Mouse (Mus musculus) brain, embryonic 14.5 days (tissue): ENCODE data around the gene Eif3m. TPM values are rescaled to one million over a fixed set of nuclear protein-coding genes. Genes with fewer than 3 reads are reported as not detected.
"Not testable (repeated sequence)": the region's sequence is repeated elsewhere in the genome, so short reads cannot be mapped to it uniquely, and the experiment has no call there.

ENCODE experiments used
- DNase-seq: peaks from one replicate; pipeline ENCODE4 v3.0.0-alpha.2; 2011; ENCODE audit warnings: low read depth
- CTCF ChIP-seq: fragments of 200-500 bp; IDR thresholded peaks from 2 replicates; pipeline ENCODE4 v1.5.1; 2012; ENCODE audit warnings: inconsistent platforms, mild to moderate bottlenecking, moderate library complexity, borderline replicate concordance; ENCODE audit not compliant: insufficient read depth, insufficient read length; ENCODE audit errors: extremely low read depth
- POLR2A ChIP-seq: fragments of 200-500 bp; IDR thresholded peaks from 2 replicates; pipeline ENCODE4 v1.6.1; 2012; ENCODE audit warnings: mild to moderate bottlenecking, inconsistent platforms, borderline replicate concordance; ENCODE audit not compliant: poor library complexity, insufficient read depth, insufficient read length, severe bottlenecking; ENCODE audit errors: extremely low read depth
- polyA plus RNA-seq: library from polyadenylated mRNA; depleted of rRNA; stranded (reverse); fragments of >200 nt; gene quantifications from 2 replicates; pipeline ENCODE4 v1.2.3, GENCODE M21; 2012

Eif3m gene
- polyA plus RNA-seq, 1 experiment = 115 TPM

DNA sequence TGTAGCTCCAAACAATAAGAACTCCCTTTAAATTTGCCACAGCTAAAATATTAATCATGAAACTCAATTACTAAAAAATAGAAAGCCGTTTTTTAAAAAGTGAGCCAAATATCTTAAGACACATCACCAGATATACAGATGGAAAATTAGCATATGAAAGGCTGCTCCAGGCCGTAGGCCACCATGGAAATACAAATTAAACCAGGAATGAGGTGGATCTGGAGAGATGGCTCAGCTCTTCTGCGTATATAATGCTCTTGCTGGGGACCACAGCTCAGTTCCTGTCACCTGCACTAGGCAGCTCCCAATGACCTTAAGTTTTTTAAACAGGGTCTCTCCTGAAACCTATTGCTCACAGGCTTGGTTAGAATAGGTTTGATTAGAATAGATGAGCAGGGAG is 17.2 kb upstream of the Eif3m start:
- TF ChIP-seq POLR2A (no peak), CTCF (no peak)
- DNase-seq = peak; percentile 56

GRCm38 (mm10) chr2:105030505-105030904 is 13.6 kb upstream of the Eif3m start:
- no peak for TF ChIP-seq POLR2A
- TF ChIP-seq CTCF = no peak

GRCm38 (mm10) chr2:105028806-105029205 is 11.9 kb upstream of the Eif3m start:
- DNase-seq = no peak
- no peak for TF ChIP-seq POLR2A
- no peak for TF ChIP-seq CTCF

More at GRCm38 (mm10) chr2:105030505-105030904, 13.6 kb upstream of the Eif3m start:
- no peak for DNase-seq

DNA sequence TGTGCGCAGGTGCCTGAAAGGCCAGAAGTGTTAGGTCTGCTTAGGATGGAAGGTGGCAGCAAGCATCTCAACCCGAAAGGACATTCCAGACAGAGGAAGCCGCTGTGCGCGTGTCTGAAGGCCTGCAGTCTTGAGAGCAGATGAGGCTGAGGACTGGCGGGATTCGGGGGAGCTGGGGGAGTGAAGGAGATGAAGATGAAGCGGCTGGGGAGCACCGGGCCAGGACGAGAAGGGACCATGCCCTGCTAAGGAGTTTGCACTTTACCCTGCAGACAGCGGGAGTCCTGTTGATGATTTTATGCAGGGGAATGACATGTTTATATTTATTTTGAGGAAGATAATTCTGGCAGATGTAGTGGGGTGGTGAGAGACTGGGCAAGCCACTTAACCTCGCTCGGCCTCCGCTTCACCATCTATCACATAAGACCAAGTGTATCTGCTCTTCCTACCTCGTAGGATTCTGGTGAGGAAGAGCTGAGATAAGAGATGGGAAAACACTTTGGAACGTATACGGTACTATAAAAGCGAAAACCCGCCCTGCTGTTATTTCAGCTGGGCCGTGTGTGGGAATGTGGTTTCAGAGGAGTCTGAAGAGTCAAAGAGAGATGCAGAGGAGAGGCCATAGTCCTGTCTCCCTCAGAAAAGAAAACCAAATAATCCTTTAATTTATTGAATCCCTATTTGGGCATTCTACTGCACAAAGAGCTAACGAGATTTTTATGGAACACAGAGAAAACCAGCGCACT is 10.2 kb upstream of the Eif3m start:
- DNase-seq = no peak
- no peak for TF ChIP-seq CTCF
- TF ChIP-seq POLR2A = no peak

DNA sequence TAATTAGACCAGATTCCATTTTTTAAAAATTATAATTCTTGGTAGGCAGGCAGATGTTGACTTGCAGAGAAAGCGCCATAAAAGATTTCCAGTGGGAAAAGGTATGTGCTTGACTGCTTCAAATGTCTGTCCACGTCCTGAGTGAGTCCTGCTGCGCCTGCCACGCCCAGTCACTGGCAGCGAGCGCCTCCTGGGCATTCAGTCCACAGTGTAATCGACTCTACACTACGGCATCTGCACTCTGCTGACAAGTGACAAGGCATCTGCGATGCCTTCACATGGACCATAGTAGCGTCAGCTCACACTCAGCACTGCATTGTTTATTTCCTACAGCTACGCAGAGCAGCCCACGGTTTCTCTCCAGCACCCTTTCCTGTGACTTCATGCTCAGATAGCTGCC is 8.7 kb upstream of the Eif3m start:
- DNase-seq = not testable (repeated sequence)

GRCm38 (mm10) chr2:105023815-105024214 is 6.9 kb upstream of the Eif3m start:
- TF ChIP-seq POLR2A (no peak), CTCF (no peak)
- no peak for DNase-seq

- TF ChIP-seq POLR2A (no peak), CTCF (no peak)
- DNase-seq = no peak
These were observed 6.2 kb upstream of the Eif3m start for GRCm38 (mm10) chr2:105023031-105023615.

GRCm38 (mm10) chr2:105021836-105022235 is 5.0 kb upstream of the Eif3m start:
- no peak for DNase-seq
- TF ChIP-seq CTCF (no peak), POLR2A (no peak)

DNA sequence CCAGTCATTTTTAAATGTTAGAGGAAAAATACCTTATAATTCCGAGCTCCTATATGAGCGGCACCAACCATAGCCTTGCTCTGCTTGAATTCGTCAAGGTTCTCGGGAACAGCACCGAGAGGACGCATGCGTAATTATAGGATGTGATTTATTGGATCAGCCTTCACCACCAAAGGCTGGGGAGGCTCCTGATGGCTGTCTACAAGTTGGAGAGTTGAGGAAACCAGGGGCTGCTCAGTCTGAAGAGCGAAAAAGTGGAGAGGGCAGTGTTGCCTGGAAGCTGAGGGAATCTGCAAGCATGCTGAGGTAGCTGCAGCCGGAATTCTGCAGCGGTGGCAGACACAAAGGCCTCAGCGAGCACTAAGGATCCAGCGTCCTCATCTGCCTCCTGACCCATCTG is 4.4 kb upstream of the Eif3m start:
- no peak for TF ChIP-seq POLR2A
- TF ChIP-seq CTCF = no peak
- no peak for DNase-seq

- no peak for TF ChIP-seq POLR2A
- TF ChIP-seq CTCF = no peak
- DNase-seq = no peak
These were observed 2.6 kb upstream of the Eif3m start for GRCm38 (mm10) chr2:105019457-105019856.

DNA sequence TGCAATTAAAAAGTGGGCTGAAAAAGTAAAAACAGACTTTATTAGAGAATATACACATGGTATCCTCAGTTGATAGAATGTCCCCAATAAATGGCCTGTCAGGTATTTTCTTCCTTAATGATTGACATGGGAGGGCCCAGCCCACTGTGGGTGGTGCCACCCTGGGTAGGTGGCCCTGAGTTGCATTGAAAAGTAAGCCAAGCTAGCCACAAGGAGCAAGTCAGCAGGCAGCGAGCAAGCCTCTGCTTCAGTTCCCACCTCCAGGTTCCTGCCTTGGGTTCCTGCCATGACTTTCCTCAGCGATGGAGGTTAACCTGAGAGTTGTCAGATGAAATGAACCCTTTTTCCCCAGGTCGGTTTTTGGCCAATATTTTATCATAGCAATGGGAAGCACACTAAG is 922 bp upstream of the Eif3m start:
- TF ChIP-seq POLR2A = no peak
- no peak for TF ChIP-seq CTCF
- DNase-seq = no peak
